Mouse (Mus musculus): ENCODE results near the gene Myl4. TPM values are rescaled to one million over a fixed set of nuclear protein-coding genes. Genes with fewer than 3 reads are reported as not detected.

Gene Myl4
- polyA plus RNA-seq, 1 experiment from 2014 or later, result 492 TPM

GRCm38 (mm10) chr11:104599265-104599945 is 48.9 kb downstream of the Myl4 start:
- WGBS, result 82% methylated on average over 13 of the region's 13 CpGs
- no peak overlapping the region for H3K27ac ChIP-seq (replicated peaks; ENCODE audit: low read depth, low read length)
- no peaks in the 10 kb centered on the region for H3K27me3 ChIP-seq (replicated peaks; ENCODE audit: control insufficient read depth, insufficient read depth, low read length)

DNA sequence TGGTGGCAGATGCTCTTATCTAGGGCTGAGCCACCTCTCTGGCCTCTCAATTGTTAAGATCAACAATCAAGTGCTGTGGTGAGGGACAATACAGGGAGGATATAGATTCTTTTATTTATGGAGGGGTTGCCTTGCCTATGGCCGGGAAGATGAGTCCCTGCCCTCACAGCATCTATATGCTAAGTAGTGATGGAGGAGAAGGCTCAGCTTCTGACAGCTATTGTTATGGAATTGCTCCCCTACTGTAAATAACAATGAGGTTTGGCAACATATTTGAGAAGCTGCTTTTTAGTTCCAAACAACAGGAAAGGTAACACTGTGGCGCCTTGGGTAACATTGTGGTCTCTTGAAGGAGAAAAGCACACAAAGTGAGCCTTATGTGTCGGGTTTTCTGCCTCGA is 50.2 kb downstream of the Myl4 start:
- Histone ChIP-seq H3K4me2 (ENCODE audit: low read depth, low read length) (no peak overlapping the region), H3K4me1 (ENCODE audit: control insufficient read depth, insufficient read depth, low read length) (no peaks in the 10 kb centered on the region), H3K36me3 (ENCODE audit: control insufficient read depth, insufficient read depth, low read length) (no peaks in the 10 kb centered on the region), H3K9ac (ENCODE audit: low read depth, low read length) (no peak overlapping the region), H3K27ac (replicated peaks; ENCODE audit: low read depth, low read length) (no peak overlapping the region), H3K27me3 (replicated peaks; ENCODE audit: control insufficient read depth, insufficient read depth, low read length) (no peaks in the 10 kb centered on the region), H3K9me3 (ENCODE audit: control insufficient read depth, low read length) (no peaks in the 10 kb centered on the region), H3K4me3 (ENCODE audit: low read depth, low read length) (no peak overlapping the region)
- ATAC-seq (ENCODE audit: low read depth), result no peak
- 44% methylated on average over 4 of the region's 4 CpGs for WGBS
- no peak for DNase-seq (ENCODE audit: low spot score)

More at GRCm38 (mm10) chr11:104599265-104599945, 48.9 kb downstream of the Myl4 start:
- Histone ChIP-seq H3K9me3 (ENCODE audit: control insufficient read depth, low read length) (no peaks in the 10 kb centered on the region), H3K36me3 (ENCODE audit: control insufficient read depth, insufficient read depth, low read length) (no peaks in the 10 kb centered on the region), H3K4me1 (ENCODE audit: control insufficient read depth, insufficient read depth, low read length) (no peaks in the 10 kb centered on the region), H3K4me3 (ENCODE audit: low read depth, low read length) (no peak overlapping the region), H3K9ac (ENCODE audit: low read depth, low read length) (no peak overlapping the region), H3K4me2 (ENCODE audit: low read depth, low read length) (no peak overlapping the region)
- DNase-seq (ENCODE audit: low spot score), result no peak
- no peak for ATAC-seq (ENCODE audit: low read depth)

DNA sequence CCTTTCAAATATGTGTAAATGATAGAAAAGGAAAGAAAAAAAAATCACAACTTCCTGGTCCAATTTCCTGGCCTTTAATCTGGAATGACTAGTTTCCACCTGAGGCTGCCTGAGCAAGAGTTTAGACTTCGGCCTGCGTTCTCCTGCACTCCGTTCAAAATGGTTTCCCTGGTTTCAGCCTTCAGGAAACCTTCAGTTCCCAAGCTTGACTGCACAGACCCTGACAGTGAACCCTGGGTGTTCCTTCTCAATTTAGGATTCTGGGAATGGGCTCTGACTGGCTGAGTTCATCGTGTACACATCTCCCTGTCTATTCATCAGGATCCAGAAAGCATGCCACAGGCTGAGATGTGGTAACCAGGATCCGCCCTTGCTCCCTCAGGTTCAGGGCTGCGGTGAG is 53.7 kb downstream of the Myl4 start:
- DNase-seq (ENCODE audit: low spot score), result no peak

DNA sequence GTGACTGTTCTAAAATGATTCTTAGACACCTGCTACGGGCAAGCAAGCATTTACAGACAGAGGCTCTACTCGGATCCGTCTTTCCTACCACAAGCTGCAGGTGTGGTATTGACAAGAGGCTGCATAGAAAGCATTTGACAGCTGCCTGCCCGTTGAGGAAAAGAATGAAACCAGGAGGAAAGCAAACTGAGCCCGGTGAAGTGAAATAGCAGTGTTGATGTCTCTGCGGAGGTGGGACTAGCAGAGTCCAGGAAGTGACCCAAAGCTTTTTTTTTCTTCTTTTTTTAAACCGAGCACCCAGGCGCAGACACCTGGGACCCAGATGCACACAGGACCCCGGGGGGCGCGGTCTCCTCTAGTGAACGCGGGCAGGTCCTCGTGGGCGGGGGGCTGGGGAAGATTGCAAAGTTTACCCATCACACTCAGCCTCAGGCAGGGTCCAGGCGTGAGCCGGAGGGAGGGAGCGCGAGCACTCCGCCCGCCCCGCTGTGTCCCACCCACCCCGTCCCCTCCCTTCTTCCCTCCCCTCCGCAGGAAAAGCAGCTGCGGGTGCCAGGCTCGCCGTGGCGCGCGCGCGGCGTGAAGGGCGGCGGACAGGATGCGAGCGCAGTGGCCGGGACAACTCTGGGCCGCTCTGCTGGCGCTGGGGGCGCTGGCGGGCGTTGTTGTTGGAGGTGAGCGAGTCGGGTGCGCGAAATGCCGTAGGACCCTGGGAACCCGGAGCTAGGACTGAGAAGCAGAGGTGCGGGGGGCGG is 57.2 kb downstream of the Myl4 start, which contains the start of gene Itgb3:
Gene Itgb3 (plus strand): TSS at position 510 of the 755 bp plus-strand sequence.
- under 1% methylated on average over 23 of the region's 51 CpGs for WGBS
- DNase-seq (ENCODE audit: low spot score), result peak; percentile 82

More for the DNA sequence above, 53.7 kb downstream of the Myl4 start:
- H3K9ac ChIP-seq (ENCODE audit: low read depth, low read length), result no peak overlapping the region
- no peaks in the 10 kb centered on the region for H3K36me3 ChIP-seq (ENCODE audit: control insufficient read depth, insufficient read depth, low read length)
- ATAC-seq (ENCODE audit: low read depth), result no peak
- WGBS, result 47% methylated on average over 6 of the region's 6 CpGs
- no peak overlapping the region for H3K4me3 ChIP-seq (ENCODE audit: low read depth, low read length)
- H3K9me3 ChIP-seq (ENCODE audit: control insufficient read depth, low read length), result no peaks in the 10 kb centered on the region
- H3K27ac ChIP-seq (replicated peaks; ENCODE audit: low read depth, low read length), result no peak overlapping the region
- no peak overlapping the region for H3K4me2 ChIP-seq (ENCODE audit: low read depth, low read length)
- peaks cover 4% of the 10 kb centered on the region; the same call in 1 of the 2 replicates for H3K4me1 ChIP-seq (ENCODE audit: control insufficient read depth, insufficient read depth, low read length)
- H3K27me3 ChIP-seq (replicated peaks; ENCODE audit: control insufficient read depth, insufficient read depth, low read length), result peaks cover 11% of the 10 kb centered on the region

GRCm38 (mm10) chr11:104608249-104608920 is 57.9 kb downstream of the Myl4 start:
- ATAC-seq (ENCODE audit: low read depth) (peak; percentile 17; the same call in 1 of the 2 replicates), DNase-seq (ENCODE audit: low spot score) (no peak)
- Histone ChIP-seq H3K36me3 (ENCODE audit: control insufficient read depth, insufficient read depth, low read length) (no peaks in the 10 kb centered on the region), H3K27me3 (replicated peaks; ENCODE audit: control insufficient read depth, insufficient read depth, low read length) (peaks cover 15% of the 10 kb centered on the region), H3K27ac (replicated peaks; ENCODE audit: low read depth, low read length) (no peak overlapping the region), H3K9me3 (ENCODE audit: control insufficient read depth, low read length) (no peaks in the 10 kb centered on the region), H3K9ac (ENCODE audit: low read depth, low read length) (peak overlapping the region; percentile 66), H3K4me1 (ENCODE audit: control insufficient read depth, insufficient read depth, low read length) (peaks cover 4% of the 10 kb centered on the region; the same call in 1 of the 2 replicates), H3K4me3 (ENCODE audit: low read depth, low read length) (peak overlapping the region; percentile 55), H3K4me2 (ENCODE audit: low read depth, low read length) (peak overlapping the region; percentile 90)
- 3% methylated on average over 12 of the region's 23 CpGs for WGBS

More for the DNA sequence above, 57.2 kb downstream of the Myl4 start, which contains the start of gene Itgb3:
- Histone ChIP-seq H3K36me3 (ENCODE audit: control insufficient read depth, insufficient read depth, low read length) (no peaks in the 10 kb centered on the region), H3K4me3 (ENCODE audit: low read depth, low read length) (peak within 1 kb of the TSS; percentile 55), H3K9ac (ENCODE audit: low read depth, low read length) (peak within 1 kb of the TSS; percentile 66), H3K27me3 (replicated peaks; ENCODE audit: control insufficient read depth, insufficient read depth, low read length) (peaks cover 15% of the 10 kb centered on the region), H3K27ac (replicated peaks; ENCODE audit: low read depth, low read length) (no peak within 1 kb of the TSS; the same call in 1 of the 2 replicates), H3K4me1 (ENCODE audit: control insufficient read depth, insufficient read depth, low read length) (peaks cover 4% of the 10 kb centered on the region; the same call in 1 of the 2 replicates), H3K9me3 (ENCODE audit: control insufficient read depth, low read length) (no peaks in the 10 kb centered on the region), H3K4me2 (ENCODE audit: low read depth, low read length) (peak within 1 kb of the TSS; percentile 90)
- ATAC-seq (ENCODE audit: low read depth), result peak; percentile 87

DNA sequence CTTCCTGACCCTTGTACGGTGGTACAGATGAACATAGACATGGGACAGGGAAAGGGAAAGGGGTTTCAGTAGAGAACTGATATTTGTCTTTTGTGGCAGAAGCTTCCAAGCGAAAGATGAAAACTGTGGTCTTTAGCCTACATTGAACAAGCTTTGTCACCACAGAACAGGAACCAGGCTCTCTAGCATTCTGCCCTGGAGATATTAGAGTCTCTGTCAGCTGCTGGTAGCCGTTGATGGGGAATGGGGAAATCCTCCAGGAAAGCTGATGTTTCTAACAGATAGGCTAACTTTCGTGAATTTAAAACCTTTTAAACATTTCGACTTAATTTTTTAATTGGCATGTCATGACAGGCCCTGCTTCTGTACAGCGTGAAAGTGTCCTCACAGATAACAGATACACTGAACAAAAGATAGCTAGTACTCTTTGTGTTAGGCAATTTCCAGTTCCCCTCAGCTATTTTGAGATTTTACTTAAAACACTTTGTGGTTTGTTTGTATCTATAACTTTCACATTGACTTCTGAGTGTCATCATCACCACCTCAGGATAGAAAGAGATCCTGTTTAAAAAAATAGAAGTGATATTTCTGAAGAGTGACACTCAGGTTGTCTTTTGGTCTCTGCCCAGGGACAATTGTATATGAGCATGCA is 58.7 kb downstream of the Myl4 start:
- Histone ChIP-seq H3K4me3 (ENCODE audit: low read depth, low read length) (no peak overlapping the region), H3K9me3 (ENCODE audit: control insufficient read depth, low read length) (no peaks in the 10 kb centered on the region)

DNA sequence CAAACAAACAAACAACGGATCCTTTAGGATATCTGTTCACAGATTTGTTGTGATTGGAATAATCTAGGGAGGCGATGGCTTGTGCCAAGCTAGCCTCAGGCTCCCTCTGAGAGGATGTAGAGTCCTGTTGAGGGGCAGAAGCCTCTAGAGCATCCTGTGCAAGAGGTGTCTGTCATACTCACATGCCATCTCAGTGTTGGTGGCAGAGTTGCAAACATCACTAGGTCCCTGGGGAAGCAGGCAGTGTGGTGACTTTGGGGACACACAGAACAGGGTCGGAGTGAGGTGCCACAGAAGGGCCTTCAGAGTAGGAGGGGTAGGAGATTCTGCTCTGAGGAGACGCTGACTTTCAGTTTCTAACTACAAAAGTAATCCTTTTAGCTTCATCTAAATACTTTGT is 59.3 kb downstream of the Myl4 start:
- Histone ChIP-seq H3K9ac (ENCODE audit: low read depth, low read length) (no peak overlapping the region), H3K4me3 (ENCODE audit: low read depth, low read length) (no peak overlapping the region), H3K27me3 (replicated peaks; ENCODE audit: control insufficient read depth, insufficient read depth, low read length) (peaks cover 15% of the 10 kb centered on the region), H3K9me3 (ENCODE audit: control insufficient read depth, low read length) (no peaks in the 10 kb centered on the region), H3K4me2 (ENCODE audit: low read depth, low read length) (no peak overlapping the region), H3K36me3 (ENCODE audit: control insufficient read depth, insufficient read depth, low read length) (no peaks in the 10 kb centered on the region), H3K27ac (replicated peaks; ENCODE audit: low read depth, low read length) (no peak overlapping the region), H3K4me1 (ENCODE audit: control insufficient read depth, insufficient read depth, low read length) (peaks cover 4% of the 10 kb centered on the region; the same call in 1 of the 2 replicates)
- DNase-seq (ENCODE audit: low spot score) (no peak), ATAC-seq (ENCODE audit: low read depth) (no peak)
- 43% methylated on average over 4 of the region's 4 CpGs for WGBS

More for the DNA sequence above, 58.7 kb downstream of the Myl4 start:
- WGBS, result 56% methylated on average over 6 of the region's 6 CpGs
- peaks cover 4% of the 10 kb centered on the region; the same call in 1 of the 2 replicates for H3K4me1 ChIP-seq (ENCODE audit: control insufficient read depth, insufficient read depth, low read length)
- H3K9ac ChIP-seq (ENCODE audit: low read depth, low read length), result no peak overlapping the region
- DNase-seq (ENCODE audit: low spot score) (no peak), ATAC-seq (ENCODE audit: low read depth) (no peak)
- no peaks in the 10 kb centered on the region for H3K36me3 ChIP-seq (ENCODE audit: control insufficient read depth, insufficient read depth, low read length)
- H3K4me2 ChIP-seq (ENCODE audit: low read depth, low read length), result 0 out of 2 replicates have a peak overlapping the region, but pooled peaks have one; percentile 90
- H3K27me3 ChIP-seq (replicated peaks; ENCODE audit: control insufficient read depth, insufficient read depth, low read length), result peaks cover 15% of the 10 kb centered on the region
- no peak overlapping the region for H3K27ac ChIP-seq (replicated peaks; ENCODE audit: low read depth, low read length)
